In genomic region chr13:32235046-32235445, GRCm38 (mm10) we compare ENCODE assay signal across 22 mouse cellular contexts.
"Had no signal": no experiment of that assay in that cellular context is flagged by ENCODE, and none has a peak within 500 bp of the region (broad histone marks: within the 10 kb centered on the region; RNA-seq: fewer than 3 reads in every experiment).

No protein-coding gene starts in this region.

- DNase-seq: kidney, adult 11 months; kidney, adult 8-10 months; kidney, postnatal 10 days; kidney, postnatal 36 days; layer of hippocampus, postnatal 36 days; left cerebral cortex, postnatal 4 days; lung, adult 2 months; lung, postnatal 14 days; lung, postnatal 4 days; retina, postnatal 1 day; right cerebral cortex, postnatal 25 days; spleen, adult 18-20 months; thymus, adult 18-20 months; thymus, postnatal 36 days had no signal

- ATAC-seq: intestine, embryonic 15.5 days; midbrain, embryonic 16.5 days had no signal

- H3K27me3 ChIP-seq: intestine, embryonic 15.5 days; kidney, embryonic 15.5 days; limb, embryonic 15.5 days; neural tube, embryonic 13.5 days had no signal

- H3K36me3 ChIP-seq: intestine, embryonic 15.5 days; kidney, embryonic 15.5 days; limb, embryonic 12.5 days; limb, embryonic 15.5 days; neural tube, embryonic 13.5 days had no signal

- H3K4me2 ChIP-seq: intestine, embryonic 15.5 days; kidney, embryonic 15.5 days; limb, embryonic 12.5 days; limb, embryonic 15.5 days; midbrain, embryonic 11.5 days; neural tube, embryonic 13.5 days had no signal

- H3K27ac ChIP-seq: intestine, embryonic 15.5 days; kidney, embryonic 15.5 days; limb, embryonic 12.5 days; neural tube, embryonic 13.5 days had no signal

- H3K9me3 ChIP-seq: intestine, embryonic 15.5 days; kidney, embryonic 15.5 days; limb, embryonic 12.5 days; limb, embryonic 15.5 days; neural tube, embryonic 13.5 days had no signal

- H3K4me1 ChIP-seq: intestine, embryonic 15.5 days had no signal

- H3K9ac ChIP-seq: intestine, embryonic 15.5 days; kidney, embryonic 15.5 days; limb, embryonic 12.5 days; limb, embryonic 15.5 days; neural tube, embryonic 13.5 days had no signal

- H3K4me3 ChIP-seq: intestine, embryonic 15.5 days; kidney, embryonic 15.5 days; limb, embryonic 12.5 days; limb, embryonic 15.5 days; myocyte; neural tube, embryonic 13.5 days had no signal
